Mouse (Mus musculus) layer of hippocampus, postnatal 25 days (tissue): Measurements from ENCODE around the gene Clmn. TPM values are rescaled to one million over a fixed set of nuclear protein-coding genes. Genes with fewer than 3 reads are reported as not detected.

Experiments used
- DNase-seq, 2 experiments: peaks; one replicate each; pipeline ENCODE4 v3.0.0; 2022; ENCODE audit warnings: mixed read lengths in 2 of 2, low spot score in 1 of 2; ENCODE audit errors: extremely low spot score in 1 of 2
- total RNA-seq, 2 experiments: library from RNA; stranded (reverse); gene quantifications; 2 replicates each; pipeline ENCODE4 v1.2.3; 2021

Gene Clmn
- total RNA-seq, 2 experiments from 2014 or later: 81.0 to 83.2 TPM

DNA sequence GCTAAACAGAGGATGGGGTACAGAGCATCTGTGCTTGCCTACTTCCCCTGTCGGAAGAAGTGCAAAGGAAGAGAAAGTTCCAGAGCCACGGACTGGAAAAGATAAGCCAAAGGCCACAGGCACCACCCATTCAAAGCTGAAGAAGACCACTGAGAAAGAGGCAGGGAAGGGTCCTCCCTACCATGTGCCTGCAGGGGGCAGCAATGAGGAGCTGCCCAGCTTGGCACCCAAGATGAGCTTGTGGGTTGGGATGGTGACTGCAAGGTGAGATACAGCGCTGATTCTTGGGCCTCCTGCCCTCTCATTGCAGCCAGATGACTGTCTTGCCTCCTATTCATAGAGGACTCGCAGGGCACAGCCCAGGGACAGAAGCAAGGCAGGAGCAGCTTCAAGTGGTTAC is 97.7 kb downstream of the Clmn start:
- no peak for DNase-seq

DNA sequence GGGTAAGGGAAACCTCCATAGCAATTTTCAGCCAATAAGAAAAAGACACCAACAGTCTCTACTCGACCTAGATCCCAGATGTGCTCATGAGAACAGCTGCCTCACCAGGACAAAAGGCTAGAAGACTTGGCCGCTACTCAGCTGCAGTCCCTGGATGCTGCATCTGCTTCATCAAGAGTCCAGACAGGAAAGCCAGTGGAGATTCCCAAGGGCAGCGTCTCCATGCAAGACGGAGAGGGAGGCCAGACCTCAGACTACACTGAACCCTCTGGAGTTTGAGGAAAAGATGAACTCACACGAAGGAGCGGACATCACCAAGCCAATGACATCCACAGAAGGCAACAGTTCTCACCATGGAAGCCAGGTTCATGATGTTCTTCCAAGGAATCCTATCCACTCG is 99.1 kb downstream of the Clmn start:
- DNase-seq: no peak

DNA sequence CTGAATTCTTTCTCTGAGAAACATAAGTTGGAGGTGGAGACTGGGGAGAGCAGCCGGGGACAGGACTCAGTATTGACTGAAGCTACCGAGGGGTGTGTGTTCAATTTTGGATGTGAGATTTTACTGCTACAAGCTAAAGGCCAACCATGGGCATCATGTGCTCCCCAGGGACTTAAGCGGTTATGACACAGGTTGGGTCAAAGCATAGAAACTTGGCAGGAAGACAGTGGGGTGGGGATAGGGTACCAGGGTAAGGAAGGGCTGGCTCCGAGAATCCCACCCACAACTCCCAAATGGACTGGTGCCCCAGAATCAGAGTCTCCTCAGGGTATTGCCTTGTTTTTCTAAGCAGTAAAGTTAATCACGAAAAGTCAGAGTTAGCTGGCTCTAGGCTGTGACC is 99.8 kb downstream of the Clmn start:
- no peak for DNase-seq

DNA sequence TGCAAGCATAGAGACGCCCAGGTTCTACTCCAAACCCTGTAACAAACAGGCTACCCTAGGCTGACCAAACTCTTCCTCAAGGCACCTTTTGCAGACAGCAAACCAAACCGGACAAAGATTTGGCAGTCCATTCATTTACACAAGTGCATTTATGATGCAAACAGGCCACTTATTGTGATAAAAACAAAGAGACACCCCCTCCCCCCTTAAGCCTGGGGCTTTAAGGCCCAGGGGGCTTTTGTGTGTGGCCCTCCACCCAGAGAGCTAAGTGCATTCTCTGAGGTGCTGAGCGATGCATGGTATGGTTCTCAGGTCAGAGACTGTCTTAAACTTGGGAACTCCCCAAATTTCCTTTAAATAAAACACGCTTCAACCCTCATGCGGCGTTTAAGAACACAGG is 101.0 kb downstream of the Clmn start:
- no peak for DNase-seq

DNA sequence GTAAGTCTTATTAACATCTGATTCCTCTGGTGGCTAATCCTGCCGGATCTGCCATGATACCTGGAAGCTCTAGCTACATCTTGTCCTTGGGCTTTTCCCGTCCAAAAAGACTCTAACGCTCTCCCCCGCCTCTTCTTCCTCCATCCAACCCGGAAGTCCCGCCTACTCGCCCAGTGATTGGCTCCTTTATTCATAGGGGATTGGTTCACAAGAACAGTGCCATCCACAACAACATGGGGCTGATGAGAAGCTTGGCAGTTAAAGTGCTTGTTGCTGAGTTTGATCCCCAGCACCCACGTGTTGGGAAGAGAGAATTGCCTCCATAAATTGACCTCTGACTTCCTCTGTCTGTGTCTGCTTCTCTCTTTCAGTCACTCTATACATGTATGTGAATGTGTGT is 103.5 kb downstream of the Clmn start:
- no peak for DNase-seq

DNA sequence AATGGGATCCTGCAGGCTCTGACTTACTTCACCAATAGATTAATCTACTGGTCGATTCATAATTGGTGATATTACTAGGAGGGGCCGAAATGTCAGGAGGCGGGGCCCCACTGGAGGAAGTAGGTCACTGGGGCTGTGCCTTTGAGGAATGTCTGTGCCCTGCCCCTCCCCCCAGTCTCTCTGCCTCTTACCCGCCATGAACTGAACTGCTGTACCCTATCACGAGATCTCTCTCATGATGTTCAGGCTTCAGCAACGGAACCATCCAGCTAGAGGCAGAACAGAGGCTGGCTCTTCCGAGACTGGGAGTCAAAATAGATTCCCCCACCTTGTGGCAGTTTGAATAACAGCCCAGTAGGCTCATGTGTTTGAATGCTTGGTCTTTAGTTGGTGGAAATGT is 106.8 kb downstream of the Clmn start:
- DNase-seq: no peak

DNA sequence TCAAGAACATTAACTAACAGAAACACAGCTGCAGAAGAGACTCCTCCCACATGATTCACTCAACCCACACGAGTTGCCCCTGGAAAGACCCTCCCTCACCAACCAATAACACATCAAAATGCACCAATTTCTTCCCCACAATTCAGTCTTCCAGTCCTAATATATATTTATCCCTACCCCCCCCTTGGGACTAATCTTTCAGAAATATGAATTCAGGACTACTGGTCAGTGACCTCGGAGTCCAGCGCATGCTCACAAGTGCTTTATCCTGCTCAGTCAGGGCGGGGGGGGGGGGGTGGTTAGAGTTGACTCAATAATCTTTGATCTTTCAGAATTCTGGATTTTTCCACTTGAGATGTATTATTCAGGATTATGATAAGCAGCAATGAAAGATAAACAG is 111.2 kb downstream of the Clmn start:
- DNase-seq: no peak

DNA sequence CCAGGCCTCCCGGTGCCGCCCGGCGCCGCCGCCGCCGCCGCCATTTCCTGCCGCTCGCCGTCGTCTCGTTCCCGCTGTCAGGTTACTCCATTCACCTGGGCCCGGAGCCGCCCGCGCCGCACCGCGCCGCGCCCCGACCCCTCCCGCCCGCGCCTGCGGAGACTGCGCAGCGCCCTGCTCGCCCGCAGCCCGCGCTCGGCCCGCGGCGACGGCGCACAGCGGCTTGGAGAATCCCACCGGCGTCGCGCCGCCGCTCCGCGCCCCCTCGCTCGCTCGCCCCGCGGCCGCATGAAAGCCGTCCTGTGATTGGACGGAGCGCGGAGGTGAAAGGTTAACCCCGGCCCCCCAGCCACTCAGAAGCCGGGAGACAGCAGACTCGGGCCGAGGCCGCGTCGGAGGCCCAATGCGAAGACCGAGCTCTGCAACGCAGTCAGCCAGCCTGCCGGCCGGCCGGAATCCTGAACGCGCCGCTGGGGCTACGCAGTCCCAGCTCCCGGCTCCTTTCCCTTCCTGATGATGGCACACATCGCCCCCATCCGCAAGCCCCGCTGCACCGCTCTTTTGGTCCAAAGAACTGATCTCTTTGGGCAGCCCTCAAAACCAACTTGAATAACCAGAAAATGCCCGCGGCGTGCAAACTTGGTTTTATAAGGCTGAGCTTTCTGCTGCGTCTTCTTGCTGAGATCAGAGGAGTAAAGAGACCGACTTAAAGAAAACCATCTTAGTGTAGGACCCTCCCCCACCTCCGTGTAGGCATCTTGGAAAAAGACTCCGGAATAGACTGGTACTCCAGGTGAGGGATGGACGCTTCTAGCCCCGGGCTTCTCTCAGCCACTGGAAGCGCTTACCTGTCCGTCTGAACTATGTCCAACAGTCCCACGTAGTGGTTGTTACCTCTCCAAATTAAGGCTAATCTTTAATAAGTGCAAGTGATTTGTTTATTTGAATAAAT is 112.8 kb downstream of the Clmn start, which contains the start of gene Dicer1:
Gene Dicer1, minus strand, starts transcription at position 139 of the 952 bp plus-strand sequence.
- peak; percentile 99 for DNase-seq

DNA sequence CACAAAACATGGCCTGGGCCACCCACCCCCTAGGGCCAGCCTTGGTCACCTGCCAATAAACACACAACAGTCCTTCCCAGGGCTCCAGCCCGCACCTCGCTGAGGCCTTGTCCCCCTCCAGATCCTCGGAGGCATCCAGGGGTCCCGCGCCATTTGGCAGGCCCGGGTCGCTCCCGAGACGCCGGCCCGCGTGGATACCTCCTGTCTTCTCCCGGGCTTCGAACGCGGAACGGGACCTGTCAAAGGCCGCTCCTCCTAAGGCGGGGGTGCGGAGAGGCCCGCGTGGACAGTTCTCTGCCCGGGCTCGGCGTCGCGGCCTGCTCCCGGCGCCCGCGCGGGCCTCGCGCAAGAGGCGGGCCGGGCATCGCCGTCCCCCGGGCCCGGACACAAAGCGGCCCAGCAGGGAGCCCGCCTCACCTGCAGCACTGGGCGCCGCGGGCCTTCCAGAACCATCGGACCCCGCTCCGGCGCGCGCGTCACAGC is 113.5 kb downstream of the Clmn start:
- DNase-seq: peak; percentile 14 to 26

DNA sequence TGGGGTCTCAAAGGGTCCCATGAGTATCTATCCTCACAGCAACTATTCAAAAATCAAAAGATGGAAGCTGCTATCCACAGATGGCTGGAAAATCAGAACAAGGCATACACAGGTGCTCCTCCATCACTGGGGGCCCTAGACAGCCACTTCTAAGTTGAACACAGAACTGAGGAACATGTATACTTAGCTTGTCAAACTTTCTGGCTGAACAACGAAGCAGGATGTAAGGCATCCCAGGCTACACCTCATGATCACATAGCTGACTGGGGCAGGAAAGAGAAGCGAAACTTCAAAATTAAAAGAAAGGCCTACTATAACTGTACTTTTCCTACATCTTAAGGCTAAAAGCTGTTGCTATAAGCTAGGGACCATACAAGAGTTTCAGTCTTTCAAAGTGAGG is 115.9 kb downstream of the Clmn start:
- no peak for DNase-seq

DNA sequence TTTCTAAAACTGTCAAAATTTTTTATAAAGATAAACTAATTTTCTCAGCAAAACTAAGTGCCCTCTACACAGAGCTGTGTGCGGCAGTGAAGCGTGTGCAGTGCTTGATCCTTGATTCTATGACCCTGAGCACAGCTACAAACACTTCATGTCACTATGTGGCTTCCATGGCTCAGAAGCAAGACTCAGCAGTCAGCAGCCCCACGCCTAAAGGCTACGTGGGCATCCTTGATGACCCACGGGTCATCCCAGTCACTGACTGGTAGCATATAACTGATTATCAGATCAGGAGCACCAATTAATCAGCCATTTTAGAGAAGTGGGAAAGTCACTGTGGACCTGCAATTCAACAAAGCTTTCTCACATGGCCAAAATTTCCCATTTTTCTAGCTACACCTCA is 117.6 kb downstream of the Clmn start:
- DNase-seq: no peak

DNA sequence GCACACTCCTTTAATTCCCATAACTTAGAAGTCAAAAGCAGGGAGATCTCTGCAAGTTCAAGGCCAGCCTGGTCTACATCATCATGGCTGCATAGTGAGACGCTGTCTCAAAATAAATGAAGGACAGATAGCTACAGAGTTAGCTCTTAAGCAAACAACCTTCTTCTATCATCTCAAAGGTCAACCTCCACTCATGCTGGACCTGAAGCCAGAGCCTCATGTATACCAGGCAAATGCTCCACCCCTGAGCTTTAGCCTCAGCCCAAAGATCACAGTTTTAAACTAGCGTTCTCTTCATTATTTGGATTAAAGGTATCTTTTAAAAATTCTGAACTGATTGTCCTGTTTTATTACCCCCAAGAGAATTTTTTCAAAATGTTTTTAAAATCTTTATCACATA is 118.3 kb downstream of the Clmn start:
- DNase-seq: no peak

DNA sequence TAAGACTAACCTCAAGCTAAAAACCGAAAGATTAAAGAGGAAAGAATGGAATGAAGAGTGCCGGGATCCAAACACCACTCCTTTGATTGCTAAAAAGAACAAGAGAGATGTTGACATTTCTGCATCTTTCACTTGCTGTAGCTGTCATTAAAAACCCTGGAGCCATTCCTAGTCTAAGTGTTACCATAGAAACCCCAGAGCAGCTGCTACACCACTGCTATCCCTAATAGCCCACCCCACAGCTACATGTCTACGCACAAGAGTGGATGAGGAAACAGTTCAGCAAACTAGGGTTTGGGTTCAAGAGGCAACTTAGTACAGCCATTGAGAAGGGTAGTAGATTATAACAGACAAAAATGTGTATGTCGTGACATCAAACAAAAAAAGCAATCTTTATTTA is 121.2 kb downstream of the Clmn start:
- no peak for DNase-seq

DNA sequence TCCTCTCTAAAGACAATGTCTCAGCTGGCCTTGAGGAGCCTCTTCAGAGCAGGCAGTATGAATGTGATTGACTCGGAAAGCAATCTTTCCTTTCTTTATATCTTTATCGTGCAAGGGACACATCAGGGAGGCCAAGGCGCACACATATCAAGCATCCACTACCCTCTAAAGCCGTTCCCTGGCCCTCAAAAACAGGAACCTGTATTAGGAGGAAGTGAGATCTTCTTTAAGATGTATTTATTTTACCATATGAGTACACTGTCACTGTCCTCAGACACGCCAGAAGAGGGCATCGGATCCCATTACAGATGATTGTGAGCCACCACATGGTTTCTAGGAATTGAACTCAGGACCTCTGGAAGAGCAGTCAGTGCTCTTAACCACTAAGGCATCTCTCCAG is 122.6 kb downstream of the Clmn start:
- no peak for DNase-seq

DNA sequence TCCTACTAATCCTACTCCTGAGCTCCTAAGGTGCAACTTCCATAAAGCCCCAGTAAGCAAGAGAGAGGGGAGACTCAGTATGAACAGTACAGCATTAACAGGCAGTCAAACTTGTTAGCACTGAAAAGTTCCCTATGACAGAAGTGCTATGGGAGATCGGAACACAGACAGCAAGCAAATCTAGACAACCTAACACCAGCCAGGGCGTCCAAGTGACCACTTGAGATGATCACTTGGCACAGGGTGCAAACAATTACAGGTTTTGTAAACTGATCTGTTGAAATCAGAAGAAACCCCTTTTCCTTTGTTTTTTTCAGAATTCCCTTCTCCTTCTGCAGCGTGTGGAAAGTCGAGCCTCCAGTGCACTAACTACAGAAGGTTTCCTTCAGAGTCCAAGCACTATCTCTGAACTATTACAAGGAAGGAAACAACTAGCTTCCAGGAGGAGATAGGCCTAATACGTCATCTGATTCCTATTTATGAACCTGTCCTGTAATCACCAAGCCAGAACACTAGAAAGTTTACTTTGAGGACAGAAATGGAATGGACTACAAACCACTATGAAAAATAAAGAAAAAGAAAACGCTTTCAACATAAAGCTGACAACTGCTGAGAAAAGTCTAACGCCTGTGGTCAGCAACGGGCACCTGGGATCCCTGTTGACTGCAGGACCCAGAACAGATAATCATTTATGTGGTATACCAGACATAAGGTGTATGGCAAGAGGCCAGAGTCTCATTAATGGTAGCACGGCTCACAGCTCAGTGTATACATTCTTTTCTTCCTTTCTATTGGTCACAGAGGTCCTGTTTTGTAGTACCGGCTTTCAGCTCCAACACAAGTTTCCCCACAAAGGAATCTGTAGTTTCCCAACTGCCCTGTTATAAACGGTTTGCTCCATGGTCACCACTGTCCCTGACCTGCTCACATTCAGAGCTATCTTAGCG is 123.8 kb downstream of the Clmn start:
- DNase-seq: no peak

DNA sequence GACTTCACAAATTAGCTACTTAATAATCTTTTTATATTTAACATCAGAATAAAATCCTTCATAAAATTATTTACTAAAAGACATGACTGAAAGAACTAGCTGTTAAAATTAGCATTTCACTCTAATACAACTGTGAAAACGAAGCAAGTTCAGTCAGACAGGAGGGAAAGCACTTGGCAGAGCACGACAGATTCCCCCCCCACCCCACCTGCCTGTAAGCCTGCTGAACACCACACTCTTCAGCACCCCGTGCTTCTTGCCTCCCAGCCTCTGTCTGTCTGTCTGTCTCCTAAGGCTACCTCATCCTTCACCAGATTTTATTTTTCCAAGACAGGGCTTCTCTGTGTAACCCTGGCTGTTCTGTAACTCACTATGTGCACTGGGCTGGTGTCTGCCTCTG is 125.9 kb downstream of the Clmn start:
- DNase-seq: no peak

DNA sequence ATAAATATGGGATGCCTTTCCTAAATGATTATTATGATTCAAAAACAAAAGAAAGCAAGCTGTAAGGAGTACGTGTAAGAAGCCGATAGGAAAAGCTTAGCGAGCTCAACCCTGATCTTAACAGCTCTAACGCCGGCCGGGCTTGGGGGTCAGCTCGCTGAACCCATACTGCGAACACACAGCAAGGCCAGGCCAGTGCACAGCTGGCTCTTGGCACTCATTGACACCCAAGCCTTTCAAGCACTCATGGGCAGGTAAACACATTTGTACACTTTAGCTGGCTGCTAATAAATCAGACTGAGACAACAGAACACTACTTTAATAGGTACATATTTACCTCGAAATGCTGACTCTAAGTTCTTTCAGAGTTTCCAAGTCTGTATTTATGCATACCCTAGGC is 126.4 kb downstream of the Clmn start:
- DNase-seq: no peak

DNA sequence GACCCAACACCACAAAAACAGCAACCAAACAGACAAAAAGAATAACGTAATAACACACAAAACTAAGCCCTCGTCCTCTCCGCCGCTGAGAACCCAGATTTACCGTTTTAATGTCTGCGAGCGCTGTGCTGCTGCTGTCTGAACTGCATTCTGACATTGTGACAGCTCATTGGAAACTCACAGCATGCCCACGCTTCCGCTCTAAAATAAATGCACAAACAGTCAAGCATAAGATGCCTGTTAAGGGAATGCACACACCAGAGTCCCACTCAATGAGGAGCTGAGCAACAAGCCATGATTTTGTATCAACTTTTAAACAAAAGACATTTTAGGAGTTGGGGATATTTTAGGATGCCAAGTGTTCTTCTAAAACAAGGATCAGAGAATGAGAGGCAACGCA is 127.2 kb downstream of the Clmn start:
- DNase-seq: no peak

DNA sequence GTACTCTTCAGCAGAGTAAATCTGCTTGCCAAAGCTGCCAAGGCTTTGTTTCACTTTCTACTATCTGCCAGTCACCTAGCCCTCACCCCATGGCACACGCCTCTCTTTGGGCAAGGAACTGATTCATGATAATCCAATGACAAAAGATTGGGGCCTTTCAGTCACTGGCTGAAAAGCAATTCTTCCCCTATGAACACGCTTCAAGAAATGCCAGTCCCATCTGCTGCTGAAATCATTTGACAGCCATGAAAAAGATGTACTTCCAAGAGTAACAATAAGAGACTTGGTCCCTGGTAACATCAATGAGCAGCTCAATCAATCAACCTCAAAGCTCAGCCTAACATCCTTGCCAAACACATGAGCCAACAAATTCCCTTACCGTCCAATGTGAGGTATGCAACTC is 128.9 kb downstream of the Clmn start:
- DNase-seq: no peak

DNA sequence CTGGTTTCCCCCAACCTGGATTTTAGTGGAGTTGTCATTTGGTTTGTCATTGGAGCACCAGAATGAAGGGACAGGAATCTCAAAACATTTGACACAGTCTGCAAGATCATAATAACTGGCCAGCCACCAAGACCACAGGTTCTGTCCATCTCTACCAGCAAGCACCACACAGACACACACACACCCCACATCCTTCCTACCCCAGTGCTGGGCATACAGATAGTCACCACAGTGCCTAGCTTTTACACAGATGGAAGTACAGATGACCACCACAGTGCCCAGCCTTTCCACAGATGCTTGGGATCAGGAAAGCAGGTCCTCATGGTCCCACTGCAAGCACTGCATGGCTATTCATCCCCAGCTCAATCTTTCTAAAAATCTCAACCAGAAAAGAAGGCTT is 131.7 kb downstream of the Clmn start:
- no peak for DNase-seq

DNA sequence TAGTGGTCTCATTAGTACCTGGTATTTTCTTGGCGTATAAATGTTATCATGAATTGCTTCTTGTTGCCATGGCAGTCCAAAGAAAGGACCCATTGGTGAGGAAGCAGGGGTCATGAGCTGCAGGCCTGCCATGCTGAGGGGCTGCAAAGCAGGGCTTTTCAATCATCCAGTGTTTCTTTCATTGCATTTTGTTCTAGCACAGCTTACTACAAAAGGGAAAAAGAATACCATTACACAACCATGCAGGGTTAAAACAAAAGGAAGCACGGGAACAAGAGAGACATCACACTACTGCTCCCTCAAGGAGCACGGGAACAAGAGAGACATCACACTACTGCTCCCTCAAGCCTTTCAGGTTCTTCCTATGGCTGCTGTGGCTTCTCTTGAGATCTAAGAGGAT is 133.1 kb downstream of the Clmn start:
- DNase-seq: no peak
